Mouse (Mus musculus) heart, postnatal 4 days (tissue): ENCODE measurements around the gene Defb45. TPM values are rescaled to one million over a fixed set of nuclear protein-coding genes. Genes with fewer than 3 reads are reported as not detected.

Source experiments
- total RNA-seq, 2 experiments: library from RNA; stranded (reverse); gene quantifications; 2 replicates each; pipeline ENCODE4 v1.2.3; 2021

Gene Defb45
- total RNA-seq, 2 experiments from 2014 or later = not detected

Other genes starting within 250 kb of the Defb45 start
- gene Nrsn2, start 222.8 kb downstream of the Defb45 start, total RNA-seq = not detected
- 10 to 100 TPM; 42.3 to 42.6 TPM for gene Sox12, start 201.3 kb downstream of the Defb45 start, total RNA-seq
- gene Zcchc3, start 184.4 kb downstream of the Defb45 start, total RNA-seq = 10 to 100 TPM; 24.9 to 27.4 TPM
- 1 to 10 TPM; 3.8 to 4.0 TPM for gene 6820408C15Rik, start 183.8 kb downstream of the Defb45 start, total RNA-seq
- gene Defb23, start 134.8 kb downstream of the Defb45 start, total RNA-seq = not detected
- not detected for gene Defb20, start 122.3 kb downstream of the Defb45 start, total RNA-seq
- gene Defb22, start 109.3 kb downstream of the Defb45 start, total RNA-seq = not detected
- gene Defb26, start 87.7 kb downstream of the Defb45 start, total RNA-seq = not detected
- not detected for gene Defb28, start 81.1 kb downstream of the Defb45 start, total RNA-seq
- gene Defb29, start 59.3 kb downstream of the Defb45 start, total RNA-seq = not detected
- gene Gm17416, start 30.1 kb downstream of the Defb45 start, total RNA-seq = not detected
- gene Defb21, start 26.7 kb downstream of the Defb45 start, total RNA-seq = not detected
- gene Defb19, start 19.1 kb downstream of the Defb45 start, total RNA-seq = not detected
- gene Defb36, start 4.9 kb upstream of the Defb45 start, total RNA-seq = not detected
- gene Defb25, start 23.7 kb upstream of the Defb45 start, total RNA-seq = not detected
- gene Rem1, start 27.6 kb upstream of the Defb45 start, total RNA-seq = 10 to 100 TPM; 13.5 to 13.9 TPM
- 10 to 100 TPM; 54.1 to 54.2 TPM for gene H13, start 70.1 kb upstream of the Defb45 start, total RNA-seq
- 10 to 100 TPM; 19.9 to 20.2 TPM for gene Mcts2, start 87.6 kb upstream of the Defb45 start, total RNA-seq
- gene Id1, start 136.9 kb upstream of the Defb45 start, total RNA-seq = 10 to 100 TPM; 71.8 to 76.6 TPM
- 10 to 100 TPM; 13.7 to 15.1 TPM for gene Cox4i2, start 154.8 kb upstream of the Defb45 start, total RNA-seq
- 10 to 100 TPM; 39.0 to 45.0 TPM for gene Bcl2l1, start 232.3 kb upstream of the Defb45 start, total RNA-seq
- 10 to 100 TPM; 42.4 to 51.9 TPM for gene Tpx2, start 248.6 kb upstream of the Defb45 start, total RNA-seq